Mouse (Mus musculus) embryonic stem cell, embryonic (primary cell): Measurements from ENCODE around the gene Tmem59l.

Experiments
- CTCF ChIA-PET, 4 experiments: fragments of 300-600 bp in 2 of 4; fragments of 350-600 bp in 2 of 4; sonication (Branson Sonifier 250); formaldehyde crosslinking; loops; one replicate each; lab custom pipeline; 2022; ENCODE audit warnings: inconsistent platforms in 2 of 4; lab: Charles Lee
- POLR2A ChIA-PET, 4 experiments: fragments of 300-600 bp in 2 of 4; fragments of 350-600 bp in 2 of 4; sonication (Branson Sonifier 250); formaldehyde crosslinking; loops; one replicate each; lab custom pipeline; 2022; ENCODE audit warnings: antibody characterized with exemption in 4 of 4, inconsistent platforms in 1 of 4; lab: Charles Lee

The Tmem59l gene

DNA sequence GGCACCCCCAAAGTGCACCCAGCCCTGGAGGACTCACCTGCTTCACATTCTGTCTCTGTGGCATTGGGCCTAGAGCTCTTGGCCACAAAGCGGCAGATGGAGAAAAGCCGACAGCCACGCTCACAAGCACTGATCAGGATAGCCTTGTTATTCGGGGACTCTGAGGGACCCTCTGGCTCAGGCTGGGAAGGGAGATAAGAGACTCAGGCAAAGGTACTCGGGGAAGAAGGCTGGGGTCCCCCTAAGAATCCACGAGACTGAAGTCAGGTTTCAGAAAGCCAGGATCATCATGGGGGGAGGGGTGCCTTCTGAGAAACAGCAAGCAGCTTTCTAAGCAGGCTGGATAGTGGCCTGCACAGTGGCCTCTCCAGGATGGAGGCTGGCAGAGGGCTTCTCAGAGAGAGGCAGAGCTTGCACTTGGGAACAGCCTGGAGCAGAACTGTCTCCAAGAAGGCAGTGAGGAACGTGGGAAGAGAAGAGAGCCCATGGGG, 922 bp downstream of the Tmem59l start:
- ChIA-PET POLR2A (interaction anchor here (1.0 to 1.6 kb wide), 7 partner anchors 9 to 23 kb away, joined by 3 to 8 read pairs (median 4); partner anchors contain the start of genes Klhl26 (in 3 of the 4) and Rex1bd (in 1 of the 4)), CTCF (interaction anchor here in 1 of 4 experiments (0.6 to 1.0 kb wide), 2 partner anchors 10 to 19 kb away, joined by 3 read pairs; partner anchors contain the start of gene Klhl26)

DNA sequence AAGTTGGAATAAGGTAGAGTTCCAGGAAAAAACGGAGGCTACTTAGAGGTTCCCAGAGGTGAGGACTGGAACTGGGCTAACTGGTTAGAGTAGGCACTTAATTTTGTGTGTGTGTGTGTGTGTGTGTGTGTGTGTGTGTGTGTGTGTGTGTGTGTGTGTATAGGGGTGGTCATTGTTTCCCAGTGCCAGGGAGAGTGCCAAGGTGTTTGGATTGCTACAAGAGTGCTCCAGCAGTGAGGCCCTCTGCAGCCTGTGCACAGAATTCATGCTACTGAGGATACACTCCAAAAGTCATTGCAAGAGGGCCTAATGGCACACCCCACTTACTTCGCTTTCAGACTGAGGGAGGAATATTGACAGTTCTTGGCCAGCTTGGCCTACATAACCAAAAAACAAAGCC, 4.2 kb downstream of the Tmem59l start:
- ChIA-PET CTCF (no interaction called here), POLR2A (no interaction called here)

DNA sequence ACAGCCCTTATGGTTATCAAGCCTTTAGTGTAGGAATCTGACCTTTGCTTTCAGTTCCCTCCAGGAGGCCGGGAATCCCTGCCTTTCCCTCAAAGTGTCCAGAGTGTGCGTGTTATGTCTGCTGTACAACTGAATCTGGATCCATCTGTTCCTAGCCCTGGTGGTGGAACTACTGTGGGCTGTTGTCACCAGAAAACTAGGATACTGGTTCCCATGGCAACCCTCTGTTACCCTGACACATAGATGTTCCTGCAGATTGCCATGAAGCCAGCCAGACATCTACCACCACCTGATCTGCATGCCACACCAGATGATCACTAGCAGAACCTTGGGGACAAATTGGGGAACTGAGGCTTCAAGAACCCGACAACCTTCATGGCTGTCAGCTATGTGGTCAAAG, 5.2 kb downstream of the Tmem59l start:
- CTCF ChIA-PET, result interaction anchor here in 1 of 4 experiments (0.6 kb wide), 1 partner anchor 282 kb away, joined by 3 read pairs; no protein-coding TSS in a partner anchor
- POLR2A ChIA-PET, result no interaction called here

DNA sequence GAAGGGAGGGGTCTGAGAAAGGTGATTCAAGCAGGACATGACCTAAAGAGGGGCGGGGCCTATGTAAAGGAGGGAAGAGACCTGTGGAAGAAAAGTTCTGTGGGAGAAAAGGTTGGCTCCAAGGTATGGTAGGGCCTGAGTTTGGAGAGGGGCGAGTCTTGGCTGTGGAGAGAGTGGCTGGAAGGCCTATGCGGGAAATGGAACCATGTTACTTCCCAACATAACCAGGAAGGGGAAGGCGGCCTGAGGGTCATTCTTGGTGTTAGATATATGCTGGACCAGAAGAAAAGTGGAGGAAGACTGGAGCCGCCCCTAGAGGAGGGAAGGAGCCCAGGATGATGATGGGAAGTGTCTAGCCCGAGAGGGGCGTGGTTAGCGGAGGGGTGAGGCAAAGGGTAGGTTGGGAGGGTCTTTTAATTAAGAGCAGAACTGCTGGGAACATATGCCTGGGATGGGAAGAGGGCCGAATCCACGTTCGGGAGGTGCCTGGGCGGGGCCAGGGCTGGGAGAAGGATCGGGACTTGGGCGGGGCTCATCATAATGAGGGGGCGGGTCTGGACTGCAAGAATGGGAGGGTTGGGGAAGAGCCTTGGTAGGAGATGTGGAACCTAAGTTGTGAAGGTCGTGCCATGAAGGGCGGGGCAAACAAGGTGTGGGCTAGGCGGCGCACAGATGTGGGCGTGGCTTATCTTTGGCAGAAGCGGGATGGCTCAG, 9.7 kb downstream of the Tmem59l start:
- POLR2A ChIA-PET, result interaction anchor here (0.6 to 2.0 kb wide), 68 partner anchors 9 to 728 kb away, joined by 3 to 32 read pairs (median 4); partner anchors contain the start of genes Arrdc2 (in 2 of the 4), Ell (in 2 of the 4), Fkbp8 (in 2 of the 4) and Kxd1 (in 2 of the 4)
- CTCF ChIA-PET, result interaction anchor here in 3 of 4 experiments (0.5 to 1.3 kb wide), 13 partner anchors 17 to 362 kb away, joined by 3 to 14 read pairs (median 4); partner anchors contain the start of genes Arrdc2 (in 1 of the 3), Homer3 (in 1 of the 3) and Rex1bd (in 1 of the 3)

DNA sequence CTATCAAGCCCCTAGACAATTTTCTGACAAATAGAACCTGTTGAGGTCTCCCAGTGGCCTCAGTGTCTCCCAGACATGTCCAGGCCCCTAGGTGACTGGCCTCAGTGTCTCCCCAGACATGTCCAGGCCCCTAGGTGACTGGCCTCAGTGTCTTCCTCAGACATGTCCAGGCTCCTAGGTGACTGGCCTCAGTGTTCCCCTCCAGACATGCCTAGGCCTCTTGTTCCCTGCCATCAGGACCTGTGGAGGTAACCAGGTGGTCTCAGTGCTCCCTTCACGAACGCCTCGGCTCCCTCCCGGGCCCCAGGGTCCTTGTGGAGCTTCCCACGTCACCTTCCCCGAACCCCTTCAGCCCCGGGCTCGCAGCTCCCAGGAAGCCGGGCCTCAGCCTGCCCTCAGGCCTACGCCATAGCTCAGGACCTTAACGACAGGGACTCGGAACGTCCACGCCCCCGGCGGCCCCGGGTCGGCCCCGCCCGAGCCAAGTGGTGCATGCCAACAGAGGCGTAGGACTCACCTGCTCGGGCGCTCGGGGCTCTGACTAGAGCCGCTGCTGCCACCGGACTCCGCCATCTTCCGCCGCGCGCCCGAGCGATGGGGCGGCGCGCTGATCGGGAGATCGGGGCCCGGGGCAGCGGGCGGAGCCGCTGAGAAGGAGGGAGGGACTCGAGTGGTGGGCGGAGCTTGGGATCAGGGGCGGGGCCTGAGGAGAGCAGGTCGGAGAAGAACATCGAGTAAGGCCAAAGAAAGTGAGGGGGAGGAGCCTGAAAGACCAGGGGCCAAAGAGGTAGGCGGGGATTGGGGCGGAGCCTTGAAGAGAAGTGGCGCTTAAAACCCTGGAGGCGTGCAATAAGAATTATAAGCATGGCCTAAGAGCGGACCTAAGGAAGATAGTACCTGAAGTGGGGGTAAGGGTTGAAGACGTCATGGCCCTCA, 10.6 kb downstream of the Tmem59l start, which contains the start of gene Klhl26:
Gene Klhl26, minus strand, starts transcription at position 636 of the 936 bp plus-strand sequence.
- POLR2A ChIA-PET, result interaction anchor here (0.5 to 2.0 kb wide), 83 partner anchors 10 to 727 kb away, joined by 3 to 32 read pairs (median 4); partner anchors contain the start of genes Ell (in 3 of the 4), Arrdc2 (in 2 of the 4), Fkbp8 (in 2 of the 4) and Kxd1 (in 2 of the 4)
- CTCF ChIA-PET, result interaction anchor here (0.5 to 1.3 kb wide), 19 partner anchors 9 to 1200 kb away, joined by 3 to 14 read pairs (median 3); partner anchors contain the start of genes Arrdc2 (in 1 of the 4), Gm3336 (in 1 of the 4), Homer3 (in 1 of the 4) and Rex1bd (in 1 of the 4)

DNA sequence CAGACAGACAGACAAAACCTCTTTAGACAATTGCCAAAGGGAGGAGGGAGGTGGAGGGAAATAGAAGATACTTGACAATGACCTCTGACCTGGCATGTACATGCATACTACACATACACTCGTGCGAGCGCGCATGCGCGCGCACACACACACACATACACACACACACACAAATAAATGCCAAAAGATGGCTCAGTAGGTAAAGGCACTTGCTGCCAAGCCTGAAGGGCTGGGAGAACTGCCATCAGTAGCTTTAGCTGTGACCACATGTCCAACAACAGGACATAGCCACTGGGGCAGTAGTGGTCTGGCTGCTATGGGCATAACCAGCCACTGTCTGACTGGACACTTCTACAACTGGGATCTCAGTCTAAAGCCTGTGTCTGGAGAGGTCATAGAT, 15.3 kb downstream of the Tmem59l start:
- ChIA-PET CTCF (interaction anchor here in 1 of 4 experiments (1.2 kb wide), 1 partner anchor 34 kb away, joined by 5 read pairs; no protein-coding TSS in a partner anchor), POLR2A (interaction anchor here in 2 of 4 experiments (1.0 to 1.7 kb wide), 4 partner anchors 20 to 226 kb away, joined by 3 to 6 read pairs (median 4); partner anchors contain the start of genes Jund (in 1 of the 2) and Rex1bd (in 1 of the 2))

DNA sequence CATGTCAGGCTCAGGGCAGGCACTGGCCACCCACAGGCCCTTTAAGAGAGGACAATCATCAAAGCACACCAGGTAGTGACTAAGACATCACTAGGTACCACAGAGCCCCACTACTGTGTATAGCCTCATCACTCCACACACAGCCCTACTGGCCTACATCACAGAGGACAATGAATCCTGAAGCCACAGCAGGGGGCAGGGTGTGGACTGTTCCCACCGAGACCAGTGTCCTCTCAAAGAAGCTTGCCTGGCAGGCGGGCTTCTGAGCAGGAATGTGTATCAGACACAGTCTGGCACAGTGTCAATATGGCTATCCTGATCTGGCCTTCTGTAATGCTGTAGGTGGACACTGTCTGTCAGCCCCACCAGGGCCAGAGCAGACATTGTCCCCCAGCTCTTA, 17.2 kb downstream of the Tmem59l start:
- ChIA-PET CTCF (interaction anchor here in 1 of 4 experiments (0.6 kb wide), 1 partner anchor 129 kb away, joined by 3 read pairs; no protein-coding TSS in a partner anchor), POLR2A (interaction anchor here in 3 of 4 experiments (0.6 to 1.7 kb wide), 10 partner anchors 14 to 179 kb away, joined by 3 to 6 read pairs (median 4); partner anchors contain the start of gene Ell (in 2 of the 3))

DNA sequence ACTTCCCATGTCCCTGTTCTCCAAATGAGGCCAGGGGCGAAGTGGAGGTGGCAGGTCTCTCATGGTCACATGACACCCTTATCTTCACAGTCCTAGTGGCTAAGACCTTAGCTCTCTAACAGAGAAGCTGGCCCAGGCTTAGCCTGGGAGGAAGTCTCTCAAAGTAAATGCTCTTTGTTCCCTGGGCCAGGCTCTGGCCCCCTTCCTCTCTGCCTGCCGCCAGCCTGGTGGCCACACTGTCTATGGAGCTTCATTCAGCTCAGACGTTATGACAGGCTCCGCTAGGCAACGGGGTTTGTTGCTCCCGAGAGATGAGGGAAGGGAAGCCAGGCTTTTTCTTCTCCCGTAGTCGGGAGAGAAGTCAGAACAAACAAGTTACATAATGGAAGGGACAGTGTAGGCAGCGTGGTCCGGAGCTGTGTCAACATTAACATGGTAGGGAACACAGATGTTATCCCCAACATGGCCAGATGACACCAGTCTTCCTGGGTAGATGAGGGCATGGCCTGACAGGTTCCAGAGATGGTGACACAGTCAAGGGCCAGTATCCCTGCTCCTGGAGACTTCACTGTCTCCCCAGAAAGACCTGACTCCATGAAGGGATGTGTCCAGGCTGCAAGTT, 17.8 kb downstream of the Tmem59l start:
- CTCF ChIA-PET, result interaction anchor here in 2 of 4 experiments (0.6 kb wide), 2 partner anchors 10 to 130 kb away, joined by 3 read pairs; no protein-coding TSS in a partner anchor
- POLR2A ChIA-PET, result interaction anchor here in 3 of 4 experiments (0.6 to 1.7 kb wide), 11 partner anchors 11 to 1200 kb away, joined by 3 to 10 read pairs (median 3); partner anchors contain the start of gene Ell (in 1 of the 3)

DNA sequence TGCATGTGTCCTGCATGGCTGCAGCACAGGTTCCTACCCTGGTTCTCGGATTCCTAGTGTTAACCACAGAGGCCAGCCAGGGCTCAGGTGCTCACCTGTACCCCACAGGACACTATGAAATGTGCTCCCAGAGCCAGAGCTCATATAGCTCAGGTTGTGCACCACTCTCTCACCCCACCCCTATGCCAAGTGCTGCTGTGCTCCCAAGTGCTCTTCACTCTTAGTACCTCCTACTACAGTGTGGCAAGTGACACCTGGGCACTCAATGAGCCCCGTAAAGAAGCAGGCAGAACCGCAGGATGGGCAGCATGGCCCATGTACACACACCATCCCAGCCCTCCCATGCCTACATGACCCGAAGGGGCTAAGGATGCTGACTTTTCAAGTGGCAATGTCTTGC, 18.4 kb downstream of the Tmem59l start:
- ChIA-PET POLR2A (interaction anchor here in 2 of 4 experiments (0.6 to 1.7 kb wide), 9 partner anchors 10 to 1201 kb away, joined by 3 to 7 read pairs (median 3); no protein-coding TSS in a partner anchor), CTCF (no interaction called here)

DNA sequence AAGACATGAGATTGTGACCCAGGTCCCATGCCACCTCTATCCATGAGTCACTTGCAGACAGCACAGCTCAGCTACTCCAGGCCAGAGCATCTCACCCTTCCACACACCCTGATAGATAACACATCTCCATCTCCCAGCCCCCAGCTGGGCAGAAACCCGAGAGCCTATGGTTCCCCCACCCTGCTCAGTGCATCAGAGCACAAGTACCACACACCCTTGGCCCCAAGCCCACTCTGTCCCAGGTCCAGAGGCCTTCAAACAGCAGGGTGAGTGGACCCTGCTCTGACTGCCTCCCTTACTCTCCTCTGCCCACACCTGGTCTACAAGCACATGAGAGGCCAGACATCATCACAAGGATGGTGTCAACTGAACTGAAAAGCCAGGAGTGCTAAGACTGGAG, 19.3 kb downstream of the Tmem59l start:
- ChIA-PET POLR2A (interaction anchor here in 2 of 4 experiments (0.7 to 6.2 kb wide), 8 partner anchors 9 to 141 kb away, joined by 3 to 43 read pairs (median 6); partner anchors contain the start of gene Klhl26 (in 2 of the 2)), CTCF (no interaction called here)

DNA sequence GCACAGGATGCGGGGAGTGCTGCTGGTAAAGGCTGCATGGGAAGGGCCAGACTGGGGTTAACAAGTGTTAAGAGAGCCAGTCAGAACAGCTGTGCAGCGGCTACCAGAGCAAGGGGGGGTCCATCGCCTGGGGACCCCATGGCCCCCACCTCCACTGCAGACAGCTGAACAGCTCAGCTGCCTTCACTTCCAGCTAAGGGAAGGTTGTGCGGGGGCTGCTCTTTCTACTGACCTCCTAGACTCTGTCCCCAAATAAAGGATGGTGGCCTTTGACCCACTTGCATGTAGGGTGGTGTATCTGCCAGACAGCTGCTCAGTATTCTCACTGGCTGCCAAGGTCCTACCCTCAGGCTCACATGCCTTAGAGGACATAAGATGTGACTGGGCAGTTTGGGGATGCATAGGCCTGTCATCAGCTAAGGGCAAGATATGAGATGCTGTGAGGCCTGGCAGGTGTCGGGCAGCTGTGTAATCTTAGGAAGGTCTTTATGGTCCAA, 19.9 kb downstream of the Tmem59l start:
- ChIA-PET CTCF (interaction anchor here in 2 of 4 experiments (1.0 to 1.5 kb wide), 3 partner anchors 15 to 107 kb away, joined by 3 to 6 read pairs (median 3); no protein-coding TSS in a partner anchor), POLR2A (interaction anchor here (0.7 to 6.2 kb wide), 20 partner anchors 9 to 183 kb away, joined by 3 to 43 read pairs (median 5); partner anchors contain the start of genes Klhl26 (in 4 of the 4), Rex1bd (in 1 of the 4), Uba52 (in 1 of the 4) and Upf1 (in 1 of the 4))

DNA sequence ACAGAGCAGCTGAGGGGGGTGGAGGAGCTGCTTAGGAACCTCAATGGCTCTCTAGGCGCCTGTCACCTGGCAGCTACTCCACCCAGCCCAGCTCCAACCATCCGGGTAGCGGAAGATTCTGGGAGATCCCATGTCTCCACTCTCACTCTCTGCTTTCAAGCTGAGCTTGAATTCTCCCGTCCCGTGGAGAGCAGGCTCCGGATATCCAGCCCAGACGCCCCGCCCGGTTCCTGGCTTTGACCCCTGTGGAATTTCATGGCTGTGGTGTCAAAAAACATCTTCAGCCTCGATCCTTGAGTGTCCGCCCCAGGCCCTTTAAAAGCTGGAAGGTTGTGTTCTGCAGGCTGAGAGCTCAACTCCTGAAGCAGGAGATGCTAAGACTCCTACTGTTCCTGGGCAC, 20.4 kb downstream of the Tmem59l start:
- ChIA-PET POLR2A (interaction anchor here (0.6 to 6.2 kb wide), 22 partner anchors 8 to 231 kb away, joined by 3 to 43 read pairs (median 4); partner anchors contain the start of genes Klhl26 (in 4 of the 4), Rex1bd (in 2 of the 4), Uba52 (in 1 of the 4) and Upf1 (in 1 of the 4)), CTCF (interaction anchor here in 2 of 4 experiments (1.0 to 1.5 kb wide), 3 partner anchors 15 to 106 kb away, joined by 3 to 6 read pairs (median 3); no protein-coding TSS in a partner anchor)

DNA sequence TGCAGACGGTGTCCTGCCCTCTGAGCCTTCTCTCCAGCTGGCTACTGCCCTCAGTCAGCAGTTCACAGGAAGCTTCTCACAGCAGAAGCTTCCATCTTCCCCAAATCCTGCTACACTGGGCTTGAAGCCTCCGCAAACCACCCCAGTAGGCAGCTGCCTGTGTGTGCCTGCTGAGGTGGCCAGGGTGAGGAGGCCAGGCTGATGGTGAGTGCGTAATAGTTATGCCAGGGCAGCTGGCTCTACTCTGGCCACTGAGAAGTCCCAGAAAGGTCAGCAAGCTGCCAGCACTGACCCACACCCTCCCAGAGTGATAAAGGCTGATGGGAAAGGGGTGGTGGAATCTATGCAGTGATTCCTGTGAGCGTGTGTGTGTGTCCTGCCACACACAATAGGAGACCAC, 20.9 kb downstream of the Tmem59l start:
- ChIA-PET CTCF (interaction anchor here in 3 of 4 experiments (0.6 to 1.5 kb wide), 4 partner anchors 14 to 106 kb away, joined by 3 to 6 read pairs (median 3); partner anchors contain the start of gene Rex1bd (in 1 of the 3)), POLR2A (interaction anchor here (0.5 to 6.2 kb wide), 23 partner anchors 10 to 234 kb away, joined by 3 to 43 read pairs (median 4); partner anchors contain the start of genes Klhl26 (in 4 of the 4), Rex1bd (in 2 of the 4), Uba52 (in 1 of the 4) and Upf1 (in 1 of the 4))

DNA sequence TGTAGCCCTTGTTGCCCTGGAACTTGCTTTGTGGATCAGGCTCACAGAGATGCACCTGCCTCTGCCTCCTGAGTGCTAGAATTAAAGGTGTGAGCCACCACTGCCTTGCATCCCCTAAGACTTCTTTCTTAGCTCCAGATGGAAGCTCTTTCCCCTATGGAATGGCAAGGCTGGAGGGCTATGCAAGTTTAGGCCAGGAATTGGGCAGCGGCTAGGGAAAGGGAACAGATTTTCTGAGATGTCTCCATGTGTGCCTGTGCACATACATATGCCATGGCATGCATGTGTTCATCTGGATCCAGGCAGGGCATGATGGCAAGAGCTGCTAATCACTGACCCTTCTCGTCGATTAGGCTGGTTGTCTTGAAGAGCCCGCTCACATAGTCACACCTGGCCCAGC, 21.5 kb downstream of the Tmem59l start:
- CTCF ChIA-PET, result interaction anchor here in 1 of 4 experiments (0.6 kb wide), 1 partner anchor 41 kb away, joined by 3 read pairs; the partner anchor contains the start of gene Rex1bd
- POLR2A ChIA-PET, result interaction anchor here (0.5 to 6.2 kb wide), 15 partner anchors 11 to 235 kb away, joined by 3 to 43 read pairs (median 5); partner anchors contain the start of genes Klhl26 (in 3 of the 4), Uba52 (in 1 of the 4) and Upf1 (in 1 of the 4)

DNA sequence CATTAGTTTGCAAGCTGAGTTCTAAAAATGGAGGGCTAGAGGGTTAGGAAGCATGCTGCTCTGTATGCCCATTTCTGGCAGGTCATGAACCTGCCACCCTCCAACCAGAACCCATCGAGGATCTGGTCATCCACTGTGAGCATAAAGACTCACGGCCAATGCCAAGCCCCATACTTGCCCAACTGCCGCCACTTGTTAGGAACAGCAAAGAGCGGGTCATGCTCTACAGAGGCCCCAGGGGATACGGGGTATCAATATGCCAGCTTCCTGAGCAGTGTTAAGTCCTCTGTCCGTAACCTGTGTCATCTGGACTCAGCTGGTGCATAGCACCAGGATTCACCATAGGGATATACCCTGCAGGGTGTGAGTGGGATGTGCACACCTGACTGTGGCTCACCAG, 23.0 kb downstream of the Tmem59l start:
- ChIA-PET CTCF (interaction anchor here in 1 of 4 experiments (0.9 to 1.0 kb wide), 2 partner anchors 39 to 81 kb away, joined by 3 read pairs; no protein-coding TSS in a partner anchor), POLR2A (interaction anchor here in 3 of 4 experiments (0.6 to 6.2 kb wide), 5 partner anchors 12 to 236 kb away, joined by 3 to 43 read pairs (median 5); partner anchors contain the start of gene Klhl26 (in 3 of the 3))
